Mouse (Mus musculus) layer of hippocampus, postnatal 10 days (tissue): Measurements from ENCODE around the gene Agbl1. TPM values are rescaled to one million over a fixed set of nuclear protein-coding genes. Genes with fewer than 3 reads are reported as not detected.
"Not testable (repeated sequence)": the region's sequence is repeated elsewhere in the genome, so short reads cannot be mapped to it uniquely, and the experiment has no call there.

ENCODE experiments used
- DNase-seq, 2 experiments: peaks; one replicate each; pipeline ENCODE4 v3.0.0; 2021; ENCODE audit warnings: low spot score in 2 of 2
- long read RNA-seq: library from polyadenylated mRNA; stranded (forward); transcript quantifications from one replicate; pipeline ENCODE4 v2.0.0, GENCODE M21; 2023
- total RNA-seq, 2 experiments: library from RNA; stranded (reverse); gene quantifications; 2 replicates each; pipeline ENCODE4 v1.2.3; 2021

Agbl1 gene
- total RNA-seq = under 1 TPM; 0.37 to 0.40 TPM
- long read RNA-seq = 0 reads

DNA sequence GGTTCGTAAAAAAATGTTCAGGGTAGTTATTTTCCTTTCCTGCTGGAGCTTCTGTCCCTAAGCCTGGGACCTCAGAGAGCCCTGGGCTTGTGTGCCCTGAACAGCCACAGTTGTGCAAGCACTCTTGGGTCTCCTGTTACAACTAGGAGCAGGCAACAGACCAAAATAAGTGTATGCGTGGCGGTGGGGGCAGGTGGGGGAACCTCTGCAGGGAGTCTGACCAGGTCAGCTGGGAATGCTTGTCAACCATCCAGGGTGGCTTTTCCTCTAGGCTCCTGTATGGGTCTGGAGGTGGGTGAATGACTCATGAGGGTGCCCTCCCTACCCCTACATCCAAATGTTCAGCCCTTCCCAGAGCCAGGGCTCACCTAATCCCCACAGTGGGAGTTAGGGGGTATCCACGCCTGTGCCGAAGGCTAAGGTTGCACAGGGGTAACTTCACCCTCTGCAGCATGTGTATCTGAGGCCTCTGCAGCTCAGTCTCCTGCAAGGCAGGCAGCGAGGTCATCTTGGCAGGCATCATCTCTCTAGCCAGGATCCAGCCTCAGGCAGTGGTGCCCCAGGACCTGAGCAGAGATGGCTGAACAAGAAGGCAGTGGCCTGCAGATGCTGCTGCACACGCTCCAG is at the start of gene Agbl1:
Agbl1 (plus strand) TSS at position 577 of the 627 bp plus-strand sequence.
- DNase-seq = no peak

DNA sequence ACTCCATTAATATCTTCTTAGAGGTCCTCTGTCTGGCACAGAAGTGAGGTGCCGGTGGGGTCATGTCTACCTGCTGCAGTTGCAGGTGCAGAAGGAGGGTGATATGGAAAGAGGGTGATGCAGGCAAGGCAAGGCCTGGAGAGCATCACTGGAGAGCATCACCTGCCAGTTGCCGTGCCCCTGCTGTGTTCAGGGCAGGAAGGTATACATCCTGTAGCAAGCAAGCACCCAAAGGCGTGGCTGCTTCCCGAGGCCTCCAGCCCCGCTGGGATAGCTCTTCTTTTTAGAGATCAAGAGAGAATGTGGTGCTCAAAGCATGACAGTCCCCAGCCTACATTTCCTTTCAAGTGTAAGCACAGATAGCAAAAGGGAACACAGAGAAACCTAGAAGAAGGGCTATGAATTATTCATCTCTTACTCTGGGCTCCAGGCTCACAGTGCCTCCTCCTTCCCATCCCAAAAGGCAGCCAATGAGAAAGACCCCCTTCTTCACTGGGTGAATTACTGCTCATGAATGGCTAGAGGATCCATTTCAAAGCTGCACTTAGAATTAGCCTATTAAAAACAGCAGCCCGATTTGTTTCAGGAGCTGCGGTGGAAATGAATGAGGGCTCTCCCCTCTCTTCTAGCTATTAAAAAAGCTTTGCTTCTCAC is 44.6 kb upstream of the Agbl1 start:
- DNase-seq = peak; percentile 19 to 25

DNA sequence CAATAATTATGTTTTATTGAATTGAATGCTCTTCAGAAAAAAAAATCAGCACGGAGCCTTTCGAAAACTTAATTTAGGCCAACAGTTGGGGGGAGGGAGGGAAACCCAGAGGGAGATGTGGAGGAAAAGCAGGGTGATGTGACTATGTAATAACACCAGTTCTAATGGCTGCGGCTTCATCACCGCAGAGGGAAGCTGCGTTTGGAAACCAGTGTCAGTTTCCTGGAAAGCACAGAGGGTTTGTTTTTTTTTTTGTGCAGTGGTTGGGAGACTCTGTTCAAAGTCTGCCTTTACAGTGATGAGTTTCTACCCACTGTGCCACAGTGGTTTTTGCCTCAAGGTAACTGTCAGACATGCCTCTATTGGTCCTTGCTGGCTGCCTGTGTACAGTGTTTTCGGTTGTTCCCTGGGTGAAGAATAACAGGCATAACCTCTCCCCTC is 44.0 kb upstream of the Agbl1 start:
- DNase-seq = peak; percentile 9 to 20

DNA sequence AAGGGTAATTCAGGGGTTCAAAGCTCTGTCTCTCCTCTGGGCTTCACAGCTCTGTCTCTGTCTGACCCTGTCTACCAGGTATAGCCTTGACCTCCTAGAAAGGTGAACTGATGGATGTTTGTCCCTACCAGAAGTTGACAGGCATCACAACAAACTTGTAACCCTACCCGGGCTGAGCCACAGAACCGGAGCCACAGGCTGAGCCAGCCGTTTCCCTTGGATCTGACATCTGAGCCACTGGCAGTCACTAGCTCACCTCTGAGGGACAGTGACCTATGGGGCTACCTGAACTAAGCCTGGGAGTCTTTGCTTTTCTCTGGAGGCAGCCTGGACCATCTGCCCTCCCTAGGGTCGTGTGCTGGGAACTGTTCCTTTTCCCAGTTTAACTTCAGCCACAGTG is 11.1 kb upstream of the Agbl1 start:
- DNase-seq = no peak

DNA sequence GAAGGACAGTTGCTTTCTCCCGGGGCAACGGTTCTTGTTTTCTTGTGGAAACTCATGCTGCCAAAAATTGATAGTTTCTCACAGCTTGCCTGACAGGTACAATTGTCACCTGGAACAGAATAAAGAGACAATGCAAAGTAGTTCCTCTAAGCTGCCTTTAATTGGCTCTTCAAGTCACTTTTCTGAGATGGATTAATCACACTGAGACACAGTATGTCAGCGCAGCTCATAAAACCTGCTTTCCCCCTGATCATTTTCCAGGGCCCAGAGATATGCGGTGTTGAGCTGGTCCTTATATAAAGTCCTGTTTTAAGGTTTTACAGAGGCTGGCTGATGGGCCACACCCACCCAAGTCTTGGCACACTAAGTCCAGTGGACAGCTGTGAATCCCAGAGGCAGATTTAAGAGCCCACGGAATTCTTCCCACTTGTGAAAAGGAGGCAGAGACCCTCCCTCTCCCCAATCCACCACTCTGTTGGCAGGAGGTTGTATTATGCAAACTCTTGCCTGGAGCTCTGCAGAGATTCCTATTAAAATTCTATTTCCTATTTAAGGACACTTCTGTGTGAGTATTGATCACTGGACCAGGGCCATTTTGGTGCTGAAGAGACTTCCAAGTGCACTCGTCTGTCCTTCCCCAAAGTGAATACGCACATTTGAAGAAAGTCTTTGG is 9.8 kb upstream of the Agbl1 start:
- DNase-seq = no peak

DNA sequence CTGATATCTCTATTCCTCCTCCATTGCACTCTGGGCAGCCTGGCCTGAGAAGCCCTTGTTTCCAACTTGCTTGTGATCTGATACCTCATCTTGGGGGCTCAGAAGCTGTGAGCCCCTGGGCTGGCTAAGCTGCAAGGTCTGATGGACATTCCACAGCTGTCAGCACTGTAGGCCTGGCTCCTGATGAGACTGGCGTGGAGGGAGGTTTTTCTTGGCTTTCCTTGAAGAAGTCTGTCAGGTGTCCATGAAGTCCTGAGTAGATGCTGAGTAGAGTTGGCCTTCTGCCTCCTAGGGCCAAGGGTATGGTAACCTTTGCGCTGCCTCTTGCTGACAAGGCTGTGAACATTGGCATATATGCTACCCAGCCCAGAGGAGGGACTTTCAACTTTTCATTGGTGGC is 7.0 kb upstream of the Agbl1 start:
- DNase-seq = no peak

DNA sequence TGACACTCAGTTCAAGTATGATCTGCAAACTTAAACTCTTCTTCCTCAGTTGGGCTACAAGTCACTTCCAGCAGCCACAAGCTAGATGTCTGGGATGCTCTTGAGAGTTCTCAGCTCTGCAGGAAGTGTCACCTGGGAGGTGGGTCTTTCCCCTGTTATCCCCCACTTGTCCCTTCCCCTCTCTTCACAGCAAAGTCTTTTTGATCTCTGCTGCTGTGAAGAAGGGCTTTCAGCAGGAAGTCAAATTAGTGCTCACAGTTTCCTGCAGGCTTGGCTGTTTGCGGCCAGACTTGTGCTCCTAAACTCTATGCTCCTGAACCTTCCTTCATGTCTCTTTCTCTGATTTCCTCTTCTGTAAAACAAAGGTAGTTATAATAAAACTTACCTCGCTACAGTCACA is 806 bp upstream of the Agbl1 start:
- DNase-seq = no peak

DNA sequence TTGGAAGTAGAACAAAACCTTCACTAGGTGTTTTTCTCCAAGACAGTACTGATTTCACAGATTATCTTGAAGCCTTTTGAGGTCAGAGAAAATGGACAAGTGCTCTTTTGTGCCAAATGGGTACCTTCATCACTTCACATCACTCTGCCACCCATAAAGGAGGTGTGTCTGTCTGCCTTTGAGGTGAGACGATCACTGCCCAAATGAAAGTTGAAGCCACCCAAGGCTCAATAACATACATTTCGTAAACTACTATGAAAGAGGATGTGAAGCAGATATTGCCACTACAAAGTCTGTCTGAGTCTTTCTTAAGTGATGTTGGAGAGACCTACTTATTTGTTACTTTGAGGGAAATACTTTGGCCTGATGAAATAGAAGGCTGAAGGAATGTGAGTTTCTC is 4.6 kb downstream of the Agbl1 start:
- no peak for DNase-seq

DNA sequence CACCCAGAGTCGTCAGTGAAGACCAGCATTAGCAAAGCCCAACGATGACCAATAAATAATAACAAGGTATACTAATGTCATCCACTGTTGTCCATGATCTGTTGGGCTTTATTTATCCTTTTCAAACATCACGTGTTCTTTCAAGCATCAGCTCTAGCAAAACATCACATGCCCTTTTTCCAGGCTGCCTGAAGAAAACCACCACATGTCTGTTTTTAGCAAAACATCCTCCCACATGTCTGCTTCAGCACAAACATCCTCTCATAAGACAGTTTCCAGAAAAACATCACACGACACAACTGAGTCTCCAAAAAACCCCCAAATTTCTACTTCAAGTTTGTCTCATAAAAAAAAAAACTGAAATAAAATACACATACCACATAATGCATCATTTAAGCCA is 7.8 kb downstream of the Agbl1 start:
- no peak for DNase-seq

DNA sequence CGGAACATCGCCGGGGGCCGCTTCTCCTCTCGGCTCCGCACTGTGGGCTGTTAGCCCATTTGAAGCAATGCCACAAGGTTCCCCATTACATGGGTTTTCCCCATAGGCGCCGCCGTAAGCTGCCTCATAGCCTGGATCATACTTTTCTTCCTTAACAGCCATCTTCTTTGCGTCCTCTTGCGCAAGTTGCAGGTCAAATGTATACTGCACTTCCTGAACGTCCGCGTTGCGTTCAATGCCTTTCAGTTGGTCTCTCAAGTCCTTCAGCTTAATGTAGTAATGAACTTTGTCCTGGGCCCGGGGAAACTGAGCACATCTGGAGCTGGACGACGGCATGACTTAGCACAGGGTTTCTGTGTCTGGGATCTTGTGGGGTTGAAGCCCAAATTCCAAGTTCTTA is 15.2 kb downstream of the Agbl1 start:
- not testable (repeated sequence) for DNase-seq

DNA sequence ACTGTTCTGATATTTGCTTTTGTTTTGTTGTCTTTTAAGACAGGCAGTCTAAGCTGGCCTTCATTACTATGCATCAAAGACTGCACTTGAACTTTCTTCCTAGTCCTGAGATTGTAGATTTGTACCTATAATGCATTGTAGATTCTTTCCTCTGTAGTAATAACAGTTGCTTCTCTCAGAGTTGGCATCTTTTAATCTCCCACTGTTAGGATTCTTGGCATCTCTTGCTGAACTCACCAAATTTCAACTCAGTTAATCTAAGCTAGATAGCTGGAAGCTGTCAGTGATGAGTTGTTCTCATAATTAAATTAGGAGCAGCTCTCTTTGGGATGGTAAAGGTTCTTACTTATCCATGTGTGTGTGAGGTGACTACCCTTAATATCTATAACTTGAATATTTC is 45.4 kb downstream of the Agbl1 start:
- DNase-seq = no peak

DNA sequence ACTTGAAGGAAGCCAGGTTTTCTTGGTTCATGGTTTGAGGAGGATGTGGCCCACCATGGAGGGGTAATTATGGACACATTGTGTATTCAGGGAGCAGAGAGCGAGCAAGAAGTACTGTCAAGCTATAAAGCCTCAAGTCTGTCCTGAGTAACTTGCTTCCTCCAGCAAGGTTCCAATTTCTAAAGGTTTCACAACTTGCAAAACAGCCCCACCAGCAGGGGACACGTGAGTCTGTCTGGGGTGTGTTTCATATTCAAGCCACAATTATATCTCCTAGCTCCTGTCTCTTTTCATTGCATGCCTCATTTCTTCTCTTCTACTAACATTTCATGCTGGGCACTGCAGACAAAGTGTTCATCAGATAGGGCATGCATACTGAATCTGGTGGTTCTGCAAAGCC is 53.1 kb downstream of the Agbl1 start:
- no peak for DNase-seq

DNA sequence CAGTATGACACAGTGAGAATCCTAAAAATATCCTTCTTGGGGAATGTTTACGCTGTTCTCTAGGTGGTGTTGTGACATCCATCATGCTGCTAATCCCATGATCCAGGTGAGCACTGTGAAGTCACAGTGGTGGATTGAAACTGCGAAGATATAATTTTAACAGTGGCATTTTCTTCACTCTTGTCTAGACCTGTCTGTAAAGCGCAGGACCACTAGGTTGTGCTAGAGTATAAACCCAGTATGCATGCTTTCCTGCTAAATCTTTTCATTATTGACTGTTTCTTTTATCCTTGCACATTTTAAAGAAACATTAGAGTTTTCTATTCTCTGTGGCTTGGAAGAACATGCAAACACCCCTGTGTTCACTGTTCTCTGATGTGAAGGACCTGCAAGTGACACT is 57.8 kb downstream of the Agbl1 start:
- DNase-seq = peak; percentile 27 to 31

DNA sequence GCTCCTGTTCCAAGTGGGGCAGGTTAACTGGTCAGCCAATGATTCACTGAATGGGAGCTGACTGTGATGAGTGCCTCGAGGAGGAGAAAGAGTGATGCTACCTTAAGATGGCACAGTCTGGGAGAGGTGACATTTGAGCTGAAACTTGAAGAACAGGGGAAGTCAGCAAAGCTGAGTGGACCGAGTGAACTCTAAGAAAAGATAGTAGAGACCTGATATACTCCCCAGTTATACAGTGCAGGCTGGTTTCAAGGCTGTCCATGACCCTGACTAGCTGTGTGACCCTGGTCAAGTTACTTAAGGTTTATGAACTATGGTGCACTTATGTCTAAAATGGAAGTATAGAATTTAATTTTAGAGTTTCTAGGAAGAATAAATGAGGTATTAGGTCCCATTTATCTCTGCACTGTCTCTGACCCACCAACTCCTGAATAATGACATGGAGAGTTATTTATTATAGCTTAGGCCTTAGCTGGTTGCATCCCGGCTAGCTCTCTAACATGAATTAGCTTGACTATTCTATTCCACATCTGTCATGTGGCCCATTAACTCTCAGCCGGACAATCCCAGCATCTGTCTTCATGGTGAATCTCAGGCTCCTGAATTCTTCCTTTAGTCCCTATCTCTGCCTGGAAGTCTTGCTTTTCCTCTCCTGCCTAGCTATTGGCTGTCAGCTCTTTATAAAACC is 92.3 kb downstream of the Agbl1 start:
- no peak for DNase-seq

DNA sequence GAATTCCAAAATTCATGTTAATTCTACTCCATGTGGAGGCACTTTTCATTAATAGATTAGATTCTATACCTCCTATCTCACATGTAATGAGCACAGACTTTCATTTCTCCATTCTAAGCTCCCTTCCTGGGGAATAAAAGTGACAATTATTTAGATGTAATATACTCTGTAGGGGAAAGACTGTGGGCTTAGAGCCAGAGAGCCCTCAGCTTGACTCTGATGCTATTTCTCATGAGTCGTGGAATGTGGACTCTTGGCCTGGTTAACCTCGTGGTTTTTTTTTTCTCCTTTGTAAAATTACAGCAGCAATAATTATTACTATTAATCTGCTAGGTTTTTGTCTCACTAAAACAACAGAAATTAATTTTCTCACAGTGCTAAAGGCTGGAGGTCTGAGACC is 96.4 kb downstream of the Agbl1 start:
- no peak for DNase-seq

DNA sequence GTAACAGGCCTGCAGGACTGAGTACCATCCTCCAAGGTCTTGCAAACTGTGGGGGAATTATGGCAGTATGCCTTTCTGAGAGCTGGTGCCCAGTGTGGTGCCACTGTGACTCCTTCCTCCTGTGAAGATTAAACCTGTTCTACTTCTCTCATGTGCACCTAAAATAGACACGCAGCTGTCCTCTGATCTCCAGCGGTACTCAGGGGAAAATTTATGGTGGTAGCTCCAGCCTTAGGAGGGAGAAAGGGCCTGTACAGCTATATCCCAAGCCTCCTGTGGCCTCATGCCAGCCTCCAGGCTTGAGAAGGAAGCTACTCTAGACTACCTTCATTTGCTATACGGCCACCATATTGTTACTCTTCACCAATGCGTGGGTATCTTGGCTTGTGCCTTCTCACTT is 109.6 kb downstream of the Agbl1 start:
- DNase-seq = no peak

DNA sequence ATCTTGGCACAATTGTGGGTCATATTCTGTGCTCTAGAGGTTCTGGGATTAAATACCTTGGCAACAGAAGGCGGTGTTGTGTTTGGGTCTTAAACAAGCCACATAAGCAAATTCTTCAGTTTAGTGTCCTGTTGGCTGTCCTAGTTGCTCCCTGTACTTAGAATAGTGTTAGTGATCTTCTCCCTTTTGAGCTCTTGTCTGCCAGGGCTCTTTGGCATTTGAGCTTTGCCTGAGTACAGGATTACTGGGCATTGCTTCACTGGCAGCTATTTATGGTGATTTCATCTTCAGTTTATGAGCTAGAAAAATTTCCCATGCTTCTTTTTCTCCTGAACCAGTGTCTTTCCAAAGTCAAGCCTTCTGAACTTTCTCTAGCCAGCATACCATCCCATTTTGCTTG is 111.9 kb downstream of the Agbl1 start:
- no peak for DNase-seq

DNA sequence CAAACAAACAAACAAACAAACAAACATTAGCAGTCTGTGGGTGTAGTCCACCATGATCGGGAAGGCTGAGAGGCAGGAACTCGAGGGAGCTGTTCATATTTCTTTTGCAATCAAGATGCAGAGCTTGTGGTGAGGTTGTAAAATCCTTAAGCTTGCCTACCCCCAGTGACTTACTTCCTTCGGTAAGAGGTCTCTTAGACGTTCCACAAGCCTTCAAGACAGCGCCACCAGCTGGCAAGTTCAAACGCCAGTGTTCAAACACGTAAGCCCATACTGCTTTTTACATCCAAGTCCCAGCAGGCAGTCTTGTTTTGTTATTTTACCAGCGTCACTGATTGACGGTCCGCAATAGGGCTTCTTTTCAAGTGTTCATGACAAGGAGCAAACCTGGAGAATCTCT is 123.8 kb downstream of the Agbl1 start:
- DNase-seq = no peak

DNA sequence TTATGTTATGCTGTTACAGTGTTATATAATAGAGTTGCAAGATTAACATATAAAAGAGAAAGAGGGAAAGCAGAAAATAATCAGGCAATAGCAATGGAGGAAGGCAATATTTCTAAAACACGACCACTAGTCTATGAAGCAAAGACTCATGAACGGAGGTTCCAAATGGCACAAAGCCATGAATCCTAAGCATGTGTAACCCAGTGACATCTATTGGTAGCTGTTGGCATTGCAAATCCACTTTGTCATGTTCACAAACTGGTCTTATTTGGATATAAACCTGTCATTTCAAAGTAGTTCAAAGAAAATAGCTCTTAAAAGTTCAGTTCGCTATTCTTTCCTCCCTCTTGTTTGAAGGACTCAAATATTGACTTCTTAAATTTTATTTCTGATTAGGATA is 124.8 kb downstream of the Agbl1 start:
- peak; percentile 49 to 61 for DNase-seq

DNA sequence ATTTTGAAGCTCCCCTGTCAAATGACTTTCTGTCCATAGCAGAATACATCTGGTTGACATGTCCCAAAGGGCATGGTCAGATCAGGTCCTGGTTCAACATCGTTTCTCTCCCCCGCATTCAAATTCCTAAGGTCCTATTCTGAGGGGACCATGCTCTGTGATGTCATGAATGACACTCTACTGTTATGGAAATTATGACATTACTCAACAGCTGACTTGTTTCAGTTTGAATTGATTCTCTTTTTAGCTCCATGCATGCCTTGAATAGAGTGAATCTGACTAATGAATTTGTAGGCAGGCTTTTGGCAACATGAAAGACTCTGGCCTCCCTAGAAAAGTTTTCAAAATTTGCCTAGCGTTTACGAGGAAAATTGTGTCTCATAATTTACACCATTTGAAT is 141.6 kb downstream of the Agbl1 start:
- DNase-seq = no peak

DNA sequence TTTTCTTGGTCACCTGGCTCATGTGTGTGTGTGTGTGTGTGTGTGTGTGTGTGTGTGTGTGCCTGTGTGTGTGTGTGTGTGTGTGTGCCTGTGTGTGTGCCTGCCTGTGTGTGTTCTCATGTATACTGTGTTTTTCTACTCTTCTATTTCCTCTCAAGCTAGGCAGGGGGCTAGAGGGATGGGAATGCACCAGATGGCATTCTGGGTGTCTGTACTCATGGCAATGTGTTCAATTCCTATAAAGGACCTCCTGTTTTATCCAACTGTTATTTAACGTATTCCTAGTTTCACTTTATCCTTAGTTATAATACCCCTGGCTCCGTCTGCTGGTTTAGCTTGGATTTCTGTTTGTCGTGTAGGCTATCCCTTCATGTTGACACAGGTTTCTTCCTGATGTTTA is 149.8 kb downstream of the Agbl1 start:
- no peak for DNase-seq

DNA sequence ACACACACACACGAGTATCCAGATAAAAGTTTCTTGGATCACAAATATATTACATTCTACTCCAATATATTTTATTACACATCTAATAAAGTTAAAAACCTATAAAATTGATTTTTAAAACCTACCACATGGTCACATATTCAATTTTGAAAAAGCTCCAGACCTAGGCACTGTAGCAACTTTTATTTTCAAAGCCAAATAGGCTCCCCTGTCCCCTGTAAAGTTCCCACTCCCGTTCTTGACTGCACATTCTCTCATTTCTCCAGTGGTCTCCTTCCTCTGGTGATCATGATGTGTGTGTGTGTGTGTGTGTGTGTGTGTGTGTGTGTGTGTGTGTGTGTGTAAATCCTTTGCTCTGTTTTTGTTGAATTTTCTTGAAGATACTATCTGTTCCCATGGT is 152.3 kb downstream of the Agbl1 start:
- no peak for DNase-seq
